Mouse (Mus musculus) spleen, adult 2 months (tissue): ENCODE measurements around the gene Tmem200c.

ENCODE experiments used
- CTCF ChIP-seq: fragments of 200-500 bp; IDR thresholded peaks from 2 replicates; pipeline ENCODE4 v1.5.1; 2011; ENCODE audit warnings: mild to moderate bottlenecking, inconsistent platforms; ENCODE audit not compliant: insufficient read depth, insufficient read length, insufficient replicate concordance; ENCODE audit errors: extremely low read depth
- POLR2A ChIP-seq: fragments of 200-500 bp; IDR thresholded peaks from 2 replicates; pipeline ENCODE4 v1.6.1; 2011; ENCODE audit warnings: low read depth, low read length, inconsistent platforms

DNA sequence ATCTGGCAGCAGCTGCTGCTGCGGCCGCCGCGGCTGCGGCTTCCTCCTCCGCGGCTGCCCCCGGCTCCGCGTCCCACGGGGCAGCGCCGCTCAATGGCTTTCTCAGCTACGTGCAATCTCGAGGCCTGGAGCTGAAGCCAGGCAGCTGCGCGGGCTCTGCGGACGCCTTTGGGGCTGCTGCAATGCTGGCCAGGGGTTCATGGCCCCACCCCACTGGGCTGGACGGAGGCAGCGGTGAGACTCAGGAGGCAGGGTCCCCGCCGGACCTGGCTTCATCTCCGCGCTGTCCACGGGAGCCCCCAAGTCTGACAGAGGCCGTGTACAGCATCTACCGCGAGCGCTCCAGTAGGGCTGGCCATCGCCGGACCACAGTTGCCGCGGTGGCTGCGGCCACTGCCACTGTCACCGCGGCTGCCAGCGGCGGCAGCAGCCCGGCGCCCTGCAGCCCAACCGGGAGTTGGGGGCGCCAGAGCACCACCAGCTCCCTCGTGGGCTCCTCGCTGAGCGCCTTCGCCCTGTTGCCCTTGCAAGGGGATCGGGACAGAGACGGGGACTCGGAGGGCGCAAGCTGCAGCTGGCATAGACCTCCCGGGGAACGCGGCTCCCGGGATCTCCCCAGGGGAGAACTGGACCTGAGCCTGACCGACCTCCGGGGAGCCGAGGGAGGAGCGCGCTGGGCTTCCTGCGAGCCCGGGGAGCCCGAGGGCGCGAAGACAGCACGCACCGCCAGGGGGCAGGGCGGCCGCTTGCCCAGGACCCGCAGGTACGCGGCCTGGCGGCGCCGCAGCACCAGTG is 14.9 kb downstream of the Tmem200c start:
- TF ChIP-seq CTCF (no peak), POLR2A (no peak)
